Mouse (Mus musculus): ENCODE results near the gene Fkbp15. TPM values are rescaled to one million over a fixed set of nuclear protein-coding genes. Genes with fewer than 3 reads are reported as not detected.

Gene Fkbp15
- 22.2 and 23.2 TPM in 2 replicates for polyA plus RNA-seq (2012; rRNA removed)

GRCm38 (mm10) chr4:62360088-62360804 lies at the start of gene Fkbp15, which contains the start of gene Slc31a1:
Gene Fkbp15 (minus strand): TSS chr4:62360548.
Gene Slc31a1 (plus strand): TSS chr4:62360727.

DNA sequence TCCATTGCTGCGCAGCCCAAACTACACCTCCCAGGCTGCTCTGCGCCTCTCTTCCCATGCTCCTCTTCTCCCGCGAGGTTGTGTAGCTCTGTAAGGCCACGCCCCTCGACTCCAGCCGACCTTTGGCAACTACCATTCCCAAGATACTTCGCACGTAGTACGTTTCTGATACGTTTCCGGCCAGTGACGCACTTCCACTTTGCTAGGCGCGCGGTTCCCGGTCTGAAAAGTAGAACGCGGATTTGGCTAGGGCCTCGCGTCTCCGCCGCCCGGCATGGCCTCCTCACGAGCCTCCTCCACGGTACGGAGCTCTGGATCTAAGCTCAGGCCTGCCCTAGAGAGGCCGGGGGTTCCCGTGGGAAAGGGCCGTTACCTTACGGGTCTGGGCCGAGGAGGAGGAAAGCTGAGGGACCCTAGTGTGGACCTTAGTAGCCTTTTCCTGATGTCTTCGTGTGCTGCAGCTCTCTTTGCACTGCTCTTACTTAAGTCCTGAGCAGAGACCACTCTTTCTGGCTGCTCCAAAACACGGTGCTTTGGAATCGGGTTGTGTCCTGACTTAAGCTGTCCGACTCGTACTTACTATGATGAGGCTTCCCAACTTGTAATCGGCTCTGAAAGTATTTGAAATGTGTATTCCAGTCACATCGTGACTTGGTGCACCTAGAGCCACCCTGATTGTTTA lies 48.4 kb upstream of the Fkbp15 start, which contains the start of the genes Cdc26 and Prpf4:
Gene Cdc26, minus strand, starts transcription at position 42 of the 682 bp plus-strand sequence.
Gene Prpf4, plus strand, starts transcription at position 197 of the 682 bp plus-strand sequence.

GRCm38 (mm10) chr4:62262276-62262675 lies 98.1 kb downstream of the Fkbp15 start, which contains the start of gene Slc31a2:
Gene Slc31a2 (plus strand): TSS chr4:62262562.

Other genes starting within 250 kb of the Fkbp15 start
- not detected in 2 replicates for gene Mup21, start 209.7 kb downstream of the Fkbp15 start, polyA plus RNA-seq (2012; rRNA removed)
- 14.6 and 14.7 TPM in 2 replicates for gene Zfp37, start 129.5 kb downstream of the Fkbp15 start, polyA plus RNA-seq (2012; rRNA removed)
- 11.3 and 12.6 TPM in 2 replicates for gene Slc31a2, start 98.0 kb downstream of the Fkbp15 start, polyA plus RNA-seq (2012; rRNA removed)
- 28.3 and 30.0 TPM in 2 replicates for gene Slc31a1, start 179 bp upstream of the Fkbp15 start, polyA plus RNA-seq (2012; rRNA removed)
- 104 and 108 TPM in 2 replicates for gene Cdc26, start 48.1 kb upstream of the Fkbp15 start, polyA plus RNA-seq (2012; rRNA removed)
- 24.2 and 25.2 TPM in 2 replicates for gene Prpf4, start 48.2 kb upstream of the Fkbp15 start, polyA plus RNA-seq (2012; rRNA removed)
- 0.84 and 0.88 TPM in 2 replicates for gene Rnf183, start 74.7 kb upstream of the Fkbp15 start, polyA plus RNA-seq (2012; rRNA removed)
- gene Wdr31, start 110.3 kb upstream of the Fkbp15 start, polyA plus RNA-seq (2012; rRNA removed): 7.2 and 7.9 TPM in 2 replicates
- 0.39 and 1.6 TPM in 2 replicates for gene Bspry, start 119.5 kb upstream of the Fkbp15 start, polyA plus RNA-seq (2012; rRNA removed)
- gene Hdhd3, start 142.9 kb upstream of the Fkbp15 start, polyA plus RNA-seq (2012; rRNA removed): 5.9 and 6.4 TPM in 2 replicates
- gene Alad, start 159.4 kb upstream of the Fkbp15 start, polyA plus RNA-seq (2012; rRNA removed): 40.8 and 49.2 TPM in 2 replicates
- 49.2 and 57.0 TPM in 2 replicates for gene Pole3, start 164.5 kb upstream of the Fkbp15 start, polyA plus RNA-seq (2012; rRNA removed)
- gene 4933430I17Rik, start 164.8 kb upstream of the Fkbp15 start, polyA plus RNA-seq (2012; rRNA removed): 1.1 TPM in 2 replicates
- gene Rgs3, start 199.3 kb upstream of the Fkbp15 start, polyA plus RNA-seq (2012; rRNA removed): 64.8 and 74.9 TPM in 2 replicates

All from central nervous system, embryonic 14 days (tissue).